Mouse (Mus musculus) hindbrain, embryonic 13.5 days (tissue): ENCODE measurements around the gene Gm11032. TPM values are rescaled to one million over a fixed set of nuclear protein-coding genes. Genes with fewer than 3 reads are reported as not detected.
A peak's percentile ranks its signal among the peaks of the same experiment; 100 is the strongest.
"Not testable (repeated sequence)": the region's sequence is repeated elsewhere in the genome, so short reads cannot be mapped to it uniquely, and the experiment has no call there.

Experiments
- ATAC-seq: fragments of 200-750 bp; cut with Nextera tagmentation; 2 replicates; pipeline ENCODE4 v1.8.0; 2017; ENCODE audit warnings: moderate TSS enrichment; ENCODE audit not compliant: low FRiP score
- H3K27ac ChIP-seq: fragments of 300-500 bp; sonication (generic); 2 replicates; pipeline ENCODE4 v1.5.1; 2015; ENCODE audit warnings: inconsistent platforms, mild to moderate bottlenecking, moderate library complexity
- H3K27me3 ChIP-seq: fragments of 300-500 bp; sonication (generic); 2 replicates; pipeline ENCODE4 v1.6.1; 2015; ENCODE audit warnings: mild to moderate bottlenecking, inconsistent platforms
- H3K36me3 ChIP-seq: fragments of 300-500 bp; sonication (generic); 2 replicates; pipeline ENCODE4 v1.6.1; 2015; ENCODE audit warnings: mild to moderate bottlenecking, inconsistent platforms
- H3K4me1 ChIP-seq: fragments of 300-500 bp; sonication (generic); replicated peaks from 2 replicates; pipeline ENCODE4 v1.6.1; 2015; ENCODE audit warnings: inconsistent platforms
- H3K4me2 ChIP-seq: fragments of 300-500 bp; sonication (generic); 2 replicates; pipeline ENCODE4 v1.6.1; 2015; ENCODE audit warnings: inconsistent platforms, mild to moderate bottlenecking, moderate library complexity
- H3K4me3 ChIP-seq: fragments of 300-500 bp; sonication (generic); 2 replicates; pipeline ENCODE4 v1.5.1; 2015; ENCODE audit warnings: mild to moderate bottlenecking, inconsistent platforms
- H3K9ac ChIP-seq: fragments of 300-500 bp; sonication (generic); 2 replicates; pipeline ENCODE4 v1.6.1; 2015; ENCODE audit warnings: mild to moderate bottlenecking, inconsistent platforms
- H3K9me3 ChIP-seq: fragments of 300-500 bp; sonication (generic); 2 replicates; pipeline ENCODE4 v1.6.1; 2016; ENCODE audit warnings: inconsistent platforms
- WGBS: fragments of 180-500 bp; shearing (Covaris S2); methylation state at CpG from one replicate; pipeline ENCODE4 v1.1.7; 2015; 5-methylcytosine and 5-hydroxymethylcytosine counted together
- polyA plus RNA-seq: library from polyadenylated mRNA; unstranded; fragments of >200 nt; fragmentation: Nextera tagmentation; extraction: Ambion mirVana; gene quantifications from 2 replicates; pipeline ENCODE4 v1.2.1, GENCODE M21; 2015

The Gm11032 gene
- polyA plus RNA-seq = not detected in 2 replicates

DNA sequence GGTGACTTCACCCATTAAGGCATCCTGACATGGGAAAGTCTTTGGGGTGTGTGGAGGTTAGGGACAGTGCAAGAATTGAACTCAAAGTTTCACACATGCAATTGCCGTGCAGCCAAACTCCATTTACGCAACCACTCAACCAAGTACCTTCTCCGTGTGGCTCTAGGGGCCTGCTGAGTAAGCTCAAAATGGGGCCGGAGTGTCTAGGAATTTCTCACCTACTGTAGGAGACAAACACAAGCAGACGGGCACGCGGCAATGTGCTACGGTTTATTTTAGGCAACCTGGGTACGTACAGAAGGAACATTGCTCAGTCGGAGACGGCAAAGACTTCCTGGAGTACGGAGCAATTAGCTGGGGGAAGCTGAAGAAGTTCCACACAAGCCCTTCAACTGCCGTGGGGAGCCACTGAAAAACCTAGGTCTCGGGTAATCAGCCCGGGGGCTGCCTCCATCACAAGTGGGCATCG, at the start of gene Gm11032:
Gene Gm11032 (plus strand): TSS at position 51 of the 469 bp plus-strand sequence.
- Histone ChIP-seq H3K27ac (no peak within 1 kb of the TSS), H3K4me3 (no peak within 1 kb of the TSS), H3K9ac (no peak within 1 kb of the TSS), H3K27me3 (no peaks in the 10 kb centered on the region), H3K4me1 (0 out of 2 replicates have a peak, but pooled peaks cover 3% of the 10 kb centered on the region), H3K9me3 (no peaks in the 10 kb centered on the region), H3K4me2 (no peak within 1 kb of the TSS), H3K36me3 (no peaks in the 10 kb centered on the region)
- no peak for ATAC-seq
- WGBS = 87% methylated on average over 16 of the region's 16 CpGs

DNA sequence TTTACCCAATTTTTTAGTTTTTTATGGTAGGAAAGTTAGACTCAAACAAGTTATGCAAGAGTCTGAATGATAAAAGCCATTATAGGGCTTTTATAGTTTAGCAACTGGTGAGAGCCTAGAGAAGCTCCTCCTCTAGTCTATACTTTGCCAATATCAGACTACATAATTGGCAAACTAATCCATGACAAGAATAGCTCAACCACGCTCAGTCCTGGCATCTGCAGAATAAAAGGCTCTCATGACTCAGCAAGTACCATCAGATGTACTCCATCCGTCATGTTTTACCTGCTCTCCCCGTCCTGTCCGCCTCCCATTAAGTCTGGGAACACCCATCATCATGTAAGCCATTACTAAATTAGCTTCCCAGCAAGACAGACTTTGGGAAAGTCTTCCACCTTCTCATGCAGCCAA, 48.4 kb upstream of the Gm11032 start:
- Histone ChIP-seq H3K4me1 (peaks cover 6% of the 10 kb centered on the region), H3K4me3 (no peak overlapping the region), H3K27ac (no peak overlapping the region), H3K4me2 (no peak overlapping the region), H3K27me3 (no peaks in the 10 kb centered on the region), H3K9ac (no peak overlapping the region), H3K36me3 (no peaks in the 10 kb centered on the region), H3K9me3 (no peaks in the 10 kb centered on the region)
- ATAC-seq = no peak
- 81% methylated on average over 4 of the region's 4 CpGs for WGBS

DNA sequence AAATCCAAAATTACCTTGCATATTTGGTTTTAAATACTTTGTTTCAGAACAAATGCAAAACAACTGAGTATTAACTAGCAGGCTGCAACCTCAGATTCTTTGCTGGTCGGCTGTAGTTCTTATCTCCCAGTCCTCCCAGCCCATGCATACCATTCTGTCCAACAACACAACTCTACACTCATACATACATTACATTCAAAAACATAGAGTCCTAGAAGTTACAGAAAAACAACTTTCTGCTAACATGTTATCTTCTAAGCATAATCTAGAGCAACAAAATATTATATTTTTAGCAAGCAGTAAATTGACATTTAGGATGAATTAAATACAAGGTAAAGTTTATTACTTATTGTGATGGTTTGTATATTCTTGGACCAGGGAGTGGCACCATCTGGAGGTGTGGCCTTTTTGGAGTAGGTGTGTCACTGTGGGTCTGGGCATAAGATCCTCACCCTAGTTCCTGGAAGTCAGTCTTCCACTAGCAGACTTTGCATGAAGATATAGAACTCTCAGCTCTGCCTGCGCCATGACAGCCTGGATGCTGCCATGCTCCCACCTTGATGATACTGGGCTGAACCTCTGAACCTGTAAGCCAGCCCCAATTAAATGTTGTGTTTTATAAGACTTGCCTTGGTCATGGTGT, 43.7 kb upstream of the Gm11032 start:
- H3K4me2 ChIP-seq, H3K27ac ChIP-seq, H3K36me3 ChIP-seq, H3K9me3 ChIP-seq, H3K9ac ChIP-seq, H3K4me1 ChIP-seq, H3K27me3 ChIP-seq, ATAC-seq, H3K4me3 ChIP-seq: not testable (repeated sequence)
- 87% methylated on average over 2 of the region's 2 CpGs for WGBS

DNA sequence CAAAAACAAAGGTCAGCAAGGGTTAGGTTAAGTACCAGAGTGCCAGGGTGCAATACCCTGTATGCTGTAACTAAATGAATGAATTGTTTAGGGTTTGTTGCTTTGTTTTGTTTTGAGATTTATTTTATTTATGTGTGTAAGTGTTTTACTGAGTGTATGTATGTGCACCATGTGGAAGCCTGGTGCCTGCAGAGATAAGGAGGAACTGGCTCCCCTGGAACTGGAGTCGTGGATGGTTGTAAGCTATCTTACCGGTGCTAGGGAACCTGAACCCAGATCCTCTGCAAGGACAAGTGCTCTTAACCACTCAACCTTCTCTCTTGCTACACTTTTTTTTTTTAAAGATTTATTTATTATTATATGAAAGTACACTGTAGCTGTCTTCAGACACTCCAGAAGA, 42.8 kb upstream of the Gm11032 start:
- Histone ChIP-seq H3K4me2 (no peak overlapping the region), H3K27ac (no peak overlapping the region), H3K4me3 (no peak overlapping the region), H3K9ac (no peak overlapping the region), H3K27me3 (no peaks in the 10 kb centered on the region), H3K4me1 (peaks cover 9% of the 10 kb centered on the region), H3K36me3 (no peaks in the 10 kb centered on the region), H3K9me3 (no peaks in the 10 kb centered on the region)
- no peak for ATAC-seq
- WGBS = 99% methylated on average over 2 of the region's 2 CpGs

DNA sequence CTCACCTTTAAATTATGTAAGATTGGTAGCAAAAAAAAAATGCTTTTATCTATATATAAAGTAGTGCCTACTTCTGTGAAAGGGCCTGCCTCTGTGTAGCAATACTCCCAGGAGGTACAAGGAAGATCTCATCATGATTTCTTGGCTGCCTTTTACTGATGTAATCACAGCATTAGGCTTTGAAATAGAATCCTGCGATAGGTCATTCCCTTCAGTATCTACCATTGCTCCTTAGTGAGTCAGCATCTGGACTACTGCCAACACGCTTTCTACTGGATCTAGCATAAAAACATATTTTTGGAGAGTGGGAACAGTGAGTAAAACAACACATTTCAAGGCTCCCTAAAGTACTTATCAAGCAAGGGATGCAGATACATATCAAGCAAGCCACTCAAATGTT, 41.2 kb upstream of the Gm11032 start:
- Histone ChIP-seq H3K9ac (no peak overlapping the region), H3K4me2 (no peak overlapping the region), H3K27me3 (no peaks in the 10 kb centered on the region), H3K4me3 (no peak overlapping the region), H3K4me1 (peaks cover 9% of the 10 kb centered on the region), H3K9me3 (no peaks in the 10 kb centered on the region), H3K27ac (no peak overlapping the region), H3K36me3 (no peaks in the 10 kb centered on the region)
- no peak for ATAC-seq
- 87% methylated on average over 2 of the region's 2 CpGs for WGBS

DNA sequence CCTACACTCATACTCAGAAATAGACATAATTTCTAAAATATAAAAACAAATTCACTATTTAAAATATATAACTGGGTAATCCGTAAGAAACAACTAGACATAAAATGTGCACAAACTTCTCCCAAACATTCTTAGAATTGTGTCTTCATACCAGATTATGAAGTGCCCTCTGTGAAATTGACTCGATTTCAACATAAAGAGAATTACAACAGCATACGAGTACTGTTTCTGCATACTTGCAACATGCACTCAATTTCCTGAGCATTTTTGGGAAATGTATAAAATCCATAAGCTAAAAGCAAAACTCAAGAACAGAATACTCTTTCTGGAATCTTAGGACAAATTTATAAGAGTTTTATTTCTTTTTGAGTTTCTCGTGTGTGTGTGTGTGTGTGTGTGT, 28.1 kb upstream of the Gm11032 start:
- H3K27me3 ChIP-seq = no peaks in the 10 kb centered on the region
- 89% methylated on average over 4 of the region's 4 CpGs for WGBS
- H3K4me3 ChIP-seq = no peak overlapping the region
- no peak overlapping the region for H3K27ac ChIP-seq
- no peaks in the 10 kb centered on the region for H3K9me3 ChIP-seq
- H3K4me1 ChIP-seq = peaks cover 24% of the 10 kb centered on the region
- no peaks in the 10 kb centered on the region for H3K36me3 ChIP-seq
- no peak overlapping the region for H3K9ac ChIP-seq
- H3K4me2 ChIP-seq = no peak overlapping the region
- no peak for ATAC-seq

DNA sequence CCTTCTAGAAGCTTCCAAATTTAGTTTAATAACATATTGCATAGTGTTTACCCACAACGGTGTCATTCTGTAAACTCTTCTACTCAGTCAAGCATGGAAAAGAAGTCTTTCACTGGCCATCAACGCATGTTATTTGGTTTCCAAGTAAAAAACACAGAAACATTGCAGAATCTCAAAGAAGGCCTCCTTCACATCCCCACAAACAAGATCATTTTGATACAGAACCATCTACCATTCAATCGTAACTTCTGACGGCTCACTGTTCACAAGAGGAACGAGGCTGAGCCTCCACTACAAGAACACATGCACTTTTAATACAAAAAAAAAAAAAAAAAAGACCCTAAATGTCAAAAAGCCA, 26.4 kb upstream of the Gm11032 start:
- H3K4me1 ChIP-seq = peaks cover 24% of the 10 kb centered on the region
- no peaks in the 10 kb centered on the region for H3K9me3 ChIP-seq
- 26% methylated on average over 5 of the region's 5 CpGs for WGBS
- peak overlapping the region; percentile 97 for H3K9ac ChIP-seq
- no peak for ATAC-seq
- H3K36me3 ChIP-seq = no peaks in the 10 kb centered on the region
- H3K27me3 ChIP-seq = no peaks in the 10 kb centered on the region
- peak overlapping the region; percentile 93 for H3K4me3 ChIP-seq
- H3K4me2 ChIP-seq = peak overlapping the region; percentile 76
- H3K27ac ChIP-seq = no peak overlapping the region

DNA sequence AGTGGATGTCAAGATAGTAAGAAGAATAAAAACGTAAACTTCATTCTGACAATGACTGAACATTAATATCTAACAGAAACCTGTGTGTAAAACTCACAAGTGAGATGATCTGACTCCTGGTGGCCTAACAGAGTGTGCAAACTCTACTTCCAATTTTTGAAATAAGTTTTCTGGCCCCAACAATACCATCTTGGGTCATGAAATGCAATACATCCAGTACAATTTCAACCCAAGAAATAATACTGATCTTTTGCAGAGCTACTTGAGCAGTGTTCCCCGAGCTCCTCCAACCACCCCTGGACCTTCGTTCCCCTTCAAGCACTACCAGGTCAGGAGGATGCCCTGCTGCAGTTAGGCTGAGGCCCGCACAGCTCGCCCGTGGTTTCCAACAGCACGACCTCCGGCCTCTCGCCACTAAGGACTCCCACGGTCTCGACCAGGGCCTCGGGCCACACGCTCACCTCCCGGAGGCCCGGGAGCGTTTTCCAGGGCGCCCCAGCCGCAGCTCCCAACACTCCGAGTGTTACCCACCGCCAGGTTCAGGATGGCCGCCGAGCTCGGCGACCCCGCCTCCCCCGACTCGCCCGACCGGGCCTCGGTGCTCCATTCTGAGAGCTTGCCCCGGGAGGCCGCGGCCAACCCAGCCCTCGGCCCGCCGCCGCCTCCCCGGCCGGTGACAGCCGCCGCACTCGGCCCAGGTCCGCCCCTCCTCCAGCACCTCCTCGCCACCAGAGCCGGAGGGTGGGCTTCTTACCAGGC, 25.8 kb upstream of the Gm11032 start:
- ATAC-seq = peak; percentile 94
- no peaks in the 10 kb centered on the region for H3K9me3 ChIP-seq
- WGBS = 1% methylated on average over 45 of the region's 45 CpGs
- H3K27me3 ChIP-seq = no peaks in the 10 kb centered on the region
- H3K4me1 ChIP-seq = peaks cover 24% of the 10 kb centered on the region
- peak overlapping the region; percentile 93 for H3K4me3 ChIP-seq
- H3K36me3 ChIP-seq = no peaks in the 10 kb centered on the region
- H3K9ac ChIP-seq = peak overlapping the region; percentile 97
- H3K27ac ChIP-seq = peak overlapping the region; percentile 97
- peak overlapping the region; percentile 76 for H3K4me2 ChIP-seq

DNA sequence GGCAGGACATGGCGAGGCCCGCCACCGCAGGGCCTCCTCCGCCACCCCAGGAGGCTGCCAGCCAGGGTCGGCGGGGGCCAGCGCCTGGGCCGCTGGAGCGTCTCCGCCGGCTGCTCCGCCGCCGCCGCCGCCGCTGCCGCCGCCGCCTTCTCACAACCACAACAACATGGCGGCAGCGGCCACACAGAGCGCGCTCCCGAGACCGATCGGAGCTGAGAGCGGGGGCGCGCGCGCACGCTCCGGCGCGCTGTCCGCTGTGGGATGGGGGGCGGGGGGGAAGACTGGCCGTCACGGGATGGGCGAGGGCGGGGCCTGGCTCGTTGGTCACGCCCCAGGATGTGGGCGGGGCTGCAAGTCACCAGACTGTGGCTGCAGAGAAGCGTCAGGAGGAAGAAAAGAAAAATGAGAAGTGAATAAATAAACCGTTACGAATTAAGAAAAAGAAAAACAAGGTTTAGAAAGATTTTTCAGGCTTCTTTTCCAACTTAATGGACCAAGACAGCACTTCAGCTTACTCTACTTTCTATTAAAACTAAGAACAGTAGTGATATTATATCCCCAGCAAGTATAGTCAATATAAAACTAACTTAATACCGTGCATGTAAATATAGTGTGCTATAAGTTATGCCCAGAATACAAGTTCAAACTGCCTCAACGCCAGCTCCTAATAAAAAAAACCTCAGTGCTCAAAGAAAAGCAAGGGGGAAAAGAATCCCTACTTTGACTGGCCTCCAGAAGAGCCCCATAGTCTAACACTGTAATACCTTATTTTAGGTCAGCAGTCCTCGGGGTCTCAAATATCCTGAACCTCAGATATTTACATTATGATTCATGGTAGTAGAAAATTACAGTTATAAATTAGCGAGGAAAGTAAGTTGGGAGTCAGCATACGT, 25.0 kb upstream of the Gm11032 start, which contains the start of gene Mtmr3:
Gene Mtmr3 (minus strand): TSS at position 256 of the 893 bp plus-strand sequence.
- no peaks in the 10 kb centered on the region for H3K9me3 ChIP-seq
- H3K36me3 ChIP-seq = no peaks in the 10 kb centered on the region
- no peaks in the 10 kb centered on the region for H3K27me3 ChIP-seq
- peak within 1 kb of the TSS; percentile 76 for H3K4me2 ChIP-seq
- H3K9ac ChIP-seq = peak within 1 kb of the TSS; percentile 97
- 6% methylated on average over 48 of the region's 53 CpGs for whole genome bisulfite sequencing
- H3K27ac ChIP-seq = peak within 1 kb of the TSS; percentile 97
- ATAC-seq = peak; percentile 94
- H3K4me3 ChIP-seq = peak within 1 kb of the TSS; percentile 93
- peaks cover 24% of the 10 kb centered on the region for H3K4me1 ChIP-seq

DNA sequence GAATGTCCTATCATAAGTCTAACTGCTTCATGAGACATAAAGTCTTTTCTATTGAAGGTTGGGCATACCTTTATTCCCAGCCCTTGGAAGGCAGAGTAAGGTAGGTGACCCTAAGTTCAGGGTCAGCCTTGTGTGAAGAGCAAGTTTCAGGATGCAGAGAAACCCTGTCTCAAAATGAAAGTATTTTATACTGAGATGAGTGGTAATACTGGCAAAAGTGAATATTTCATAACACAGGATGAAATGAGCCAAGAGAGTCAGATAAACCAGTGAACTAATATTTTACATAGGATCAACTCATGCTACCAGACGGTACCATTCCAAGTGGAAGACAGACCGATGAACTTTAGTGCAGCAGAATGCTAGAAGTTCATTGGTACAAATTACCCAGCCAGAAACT, 21.5 kb upstream of the Gm11032 start:
- Histone ChIP-seq H3K27me3 (no peaks in the 10 kb centered on the region), H3K9me3 (no peaks in the 10 kb centered on the region), H3K4me2 (no peak overlapping the region), H3K4me1 (peaks cover 12% of the 10 kb centered on the region), H3K27ac (no peak overlapping the region), H3K4me3 (no peak overlapping the region), H3K36me3 (no peaks in the 10 kb centered on the region), H3K9ac (no peak overlapping the region)
- ATAC-seq = no peak
- 92% methylated on average over 2 of the region's 2 CpGs for WGBS

DNA sequence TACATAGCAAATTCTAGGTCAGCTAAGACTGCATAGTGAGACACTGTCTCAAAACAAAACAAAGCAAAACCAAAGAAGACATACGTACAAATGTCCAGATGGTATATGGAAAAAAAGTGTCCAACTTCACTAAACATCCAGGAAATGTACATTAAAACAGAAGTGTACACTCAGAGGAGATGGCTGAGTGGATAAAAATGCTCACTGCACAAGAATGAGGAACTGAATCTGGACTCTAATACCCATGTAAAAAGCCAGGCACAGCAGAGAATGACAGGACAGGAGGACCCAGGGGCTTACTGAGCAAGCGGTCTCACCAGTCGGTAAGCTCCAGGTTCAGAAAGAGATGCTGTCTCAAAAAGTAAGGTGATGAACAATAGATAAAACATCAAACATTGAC, 20.0 kb upstream of the Gm11032 start:
- no peak overlapping the region for H3K4me2 ChIP-seq
- H3K27ac ChIP-seq = no peak overlapping the region
- H3K9me3 ChIP-seq = no peaks in the 10 kb centered on the region
- H3K27me3 ChIP-seq = no peaks in the 10 kb centered on the region
- 92% methylated on average over 3 of the region's 3 CpGs for WGBS
- peaks cover 16% of the 10 kb centered on the region for H3K4me1 ChIP-seq
- H3K36me3 ChIP-seq = no peaks in the 10 kb centered on the region
- H3K4me3 ChIP-seq = no peak overlapping the region
- no peak for ATAC-seq
- H3K9ac ChIP-seq = no peak overlapping the region

DNA sequence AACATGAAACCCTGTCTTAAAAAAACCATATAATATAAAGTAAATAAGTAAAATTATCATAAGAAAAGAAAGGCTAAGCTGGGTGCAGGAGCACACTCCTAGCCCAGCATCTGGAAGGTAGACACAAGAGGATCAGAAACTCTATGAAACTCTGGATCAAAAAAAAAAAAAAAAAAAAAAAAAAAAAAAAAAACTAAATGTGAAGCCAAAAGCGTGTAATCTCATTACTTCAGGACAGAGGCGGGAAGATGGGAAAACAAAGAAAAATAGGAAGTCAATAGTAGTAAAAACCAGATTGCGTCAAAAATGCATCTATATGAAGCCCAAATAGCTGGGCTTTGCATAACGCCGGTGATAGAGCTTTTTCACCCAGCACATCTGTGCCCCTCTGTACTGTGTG, 18.0 kb upstream of the Gm11032 start:
- Histone ChIP-seq H3K4me3 (no peak overlapping the region), H3K27me3 (no peaks in the 10 kb centered on the region), H3K9ac (no peak overlapping the region), H3K4me2 (no peak overlapping the region), H3K4me1 (peaks cover 18% of the 10 kb centered on the region), H3K27ac (no peak overlapping the region), H3K36me3 (no peaks in the 10 kb centered on the region), H3K9me3 (no peaks in the 10 kb centered on the region)
- ATAC-seq = no peak
- 72% methylated on average over 5 of the region's 5 CpGs for WGBS
